ENCODE assay signal across 20 mouse cellular contexts in genomic region chr13:40943936-40944335, GRCm38 (mm10). TPM values are rescaled to one million over a fixed set of nuclear protein-coding genes. Genes with fewer than 3 reads are reported as not detected.
DNase-seq lines count a peak whose midpoint lies in the region; ATAC-seq and TF ChIP-seq lines count a peak whose summit lies in the region.
"Had no signal": no experiment of that assay in that cellular context is flagged by ENCODE, and none has a peak within 500 bp of the region (broad histone marks: within the 10 kb centered on the region; RNA-seq: fewer than 3 reads in every experiment).

No protein-coding gene starts in this region.

- intact Hi-C loops in heart, postnatal 36 days (cut with DNase I) = no loop called here

- TF ChIP-seq CTCF in layer of hippocampus, adult 2 months (conservative IDR thresholded peaks at IDR 0.05) = no peak

- no peak overlapping the region for H3K4me3 ChIP-seq in layer of hippocampus, adult 2 months
- H3K4me3 ChIP-seq: embryonic facial prominence, embryonic 15.5 days; gastrocnemius, adult 2 months; hindbrain, embryonic 10.5 days; limb, embryonic 13.5 days; liver, embryonic 13.5 days; midbrain, embryonic 12.5 days; neural tube, embryonic 12.5 days had no signal

- H3K27ac ChIP-seq in layer of hippocampus, adult 2 months = peak overlapping the region; percentile 69; the same call in 1 of the 2 replicates
- H3K27ac ChIP-seq: embryonic facial prominence, embryonic 15.5 days; gastrocnemius, adult 2 months; hindbrain, embryonic 10.5 days; hindbrain, postnatal 0 days; limb, embryonic 13.5 days; liver, embryonic 13.5 days; midbrain, embryonic 12.5 days; neural tube, embryonic 12.5 days had no signal

- ATAC-seq in megakaryocyte, adult 5-6 weeks (ENCODE audit: poor library complexity, severe bottlenecking) = peak; percentile 38
- ATAC-seq: hindbrain, postnatal 0 days had no signal

- DNase-seq in heart, adult 11 months = peak; percentile 85
- no peak for DNase-seq in heart, postnatal 36 days
- DNase-seq in layer of hippocampus, adult 2 months (ENCODE audit: low spot score in 2 of 2) = no peak
- DNase-seq in layer of hippocampus, postnatal 36 days = no peak
- peak; percentile 79 for DNase-seq in ES-CJ7 (ENCODE audit: low read depth, low spot score)
- DNase-seq in embryo, embryonic 11 days = no peak
- no peak for DNase-seq in layer of hippocampus, adult 11-12 months (ENCODE audit: low spot score)
- DNase-seq: cerebellum, adult 11 months; cerebellum, postnatal 14 days; gastrocnemius, adult 2 months; kidney, adult 18-20 months; liver, embryonic 13.5 days; thymus, postnatal 14 days had no signal

RNA-seq across cellular contexts. Expression of gene Pak1ip1, which starts 56.9 kb away (rescaled TPM):
- 10 to 100 TPM; 26.5 to 29.6 TPM for total RNA-seq in heart, postnatal 36 days (2021)
- 10 to 100 TPM; 41.6 to 44.1 TPM for total RNA-seq in layer of hippocampus, adult 2 months (2021)
- 10 to 100 TPM; 40.7 to 42.7 TPM for total RNA-seq in layer of hippocampus, postnatal 36 days (2021)
- 50.2 and 50.7 TPM in 2 replicates for total RNA-seq in megakaryocyte, adult 5-6 weeks (2015)
- 73.0 and 80.1 TPM in 2 replicates for total RNA-seq in megakaryocyte, adult 5-6 weeks (2017)

Comparison
In these comparisons a context has a peak if more than half of its experiments do, and no peak if none do; other contexts are left out.
1. DNase-seq: peak in heart, adult 11 months (single experiment) and ES-CJ7 (single experiment); none in heart, postnatal 36 days (0 of 2), layer of hippocampus, adult 2 months (0 of 2), layer of hippocampus, postnatal 36 days (0 of 2), embryo, embryonic 11 days (single experiment) and layer of hippocampus, adult 11-12 months (single experiment).